Mouse (Mus musculus): ENCODE measurements around the gene Rfx4. TPM values are rescaled to one million over a fixed set of nuclear protein-coding genes. Genes with fewer than 3 reads are reported as not detected.

Rfx4 gene
- total and polyA plus RNA-seq, 2 experiments = 1.8 to 5.1 TPM

DNA sequence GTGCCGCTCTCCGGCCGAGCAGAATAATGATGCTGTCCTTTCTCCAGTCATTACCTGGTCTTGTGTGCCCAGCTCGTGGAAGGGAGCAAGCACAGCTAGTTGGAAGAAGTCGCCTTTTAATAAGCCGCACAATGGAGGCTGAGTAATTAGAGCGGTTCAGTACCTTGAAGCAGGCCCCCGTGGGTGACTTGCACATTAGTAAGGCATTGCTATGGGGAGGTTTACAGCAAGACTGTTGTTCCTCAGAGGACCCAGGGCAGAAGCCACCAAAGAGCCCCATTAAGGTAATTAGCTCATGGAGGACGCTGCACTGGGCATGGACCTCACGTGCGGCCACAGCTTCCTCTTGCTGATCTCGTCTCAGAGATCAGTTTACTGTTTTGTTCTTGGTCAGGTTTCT is 33.2 kb upstream of the Rfx4 start:
- WGBS = 94% methylated on average over 12 of the region's 12 CpGs
- Histone ChIP-seq H3K36me3 (ENCODE audit: control insufficient read depth, insufficient read depth, low read length) (peaks cover 11% of the 10 kb centered on the region; the same call in 1 of the 2 replicates), H3K4me1 (ENCODE audit: control insufficient read depth, insufficient read depth, low read length) (no peaks in the 10 kb centered on the region), H3K79me2 (ENCODE audit: control insufficient read depth, insufficient read depth, low read length) (no peaks in the 10 kb centered on the region), H3K27me3 (ENCODE audit: control insufficient read depth, insufficient read depth, low read length) (no peaks in the 10 kb centered on the region), H3K9ac (ENCODE audit: low read depth, low read length) (no peak overlapping the region), H3K4me3 (ENCODE audit: insufficient read depth, low read depth, low read length) (no peak overlapping the region), H3K27ac (replicated peaks; ENCODE audit: insufficient read depth, low read depth, low read length) (no peak overlapping the region)
- TF ChIP-seq CTCF (IDR thresholded peaks at IDR 0.05; ENCODE audit: low read depth, low read length) = no peak
- TF ChIP-seq POLR2A (IDR thresholded peaks at IDR 0.05; ENCODE audit: extremely low read depth, insufficient read depth, low read length) = no peak
- DNase-seq (ENCODE audit: extremely low read depth, low read depth, low spot score) = no peak

DNA sequence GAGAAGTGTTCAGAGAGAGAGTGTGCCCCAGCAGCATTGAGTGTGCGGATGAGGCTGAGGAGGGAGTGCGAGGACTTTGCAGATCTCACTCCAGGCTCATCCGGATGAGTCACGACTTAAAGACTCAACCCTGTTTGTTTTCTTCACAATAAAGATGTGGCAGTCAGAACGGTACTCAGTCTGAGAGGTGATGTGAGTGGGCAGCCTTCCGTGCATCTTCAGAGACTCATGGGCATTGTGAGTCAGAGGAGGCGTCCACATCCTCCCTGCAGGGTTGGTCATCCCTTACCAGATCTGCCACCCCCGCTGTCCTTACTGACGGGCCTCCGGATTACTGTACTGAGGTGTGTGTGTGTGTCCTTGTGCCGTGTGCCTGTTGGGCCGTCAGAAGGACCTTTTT is 28.9 kb upstream of the Rfx4 start:
- WGBS = 92% methylated on average over 12 of the region's 12 CpGs
- DNase-seq (ENCODE audit: extremely low read depth, low read depth, low spot score) = no peak

DNA sequence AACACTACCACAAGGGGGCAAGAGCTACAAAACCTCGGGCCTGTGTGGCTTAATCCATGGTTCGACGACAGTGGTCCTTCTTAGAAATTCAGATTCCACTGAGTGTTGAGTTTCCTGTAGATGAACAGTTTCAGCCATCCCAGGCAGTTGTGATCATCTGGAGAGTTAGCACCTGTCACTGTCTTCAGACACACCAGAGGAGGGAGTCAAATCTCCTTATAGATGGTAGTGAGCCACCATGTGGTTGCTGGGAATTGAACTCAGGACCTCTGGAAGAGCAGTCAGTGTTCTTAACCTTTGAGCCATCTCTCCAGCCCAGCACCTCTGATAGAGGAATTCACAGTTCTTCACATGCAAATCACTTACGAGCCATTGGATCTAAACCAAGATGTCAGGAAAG is 28.1 kb upstream of the Rfx4 start:
- WGBS = 89% methylated on average over 4 of the region's 4 CpGs

More for the DNA sequence above, 28.9 kb upstream of the Rfx4 start:
- TF ChIP-seq CTCF (IDR thresholded peaks at IDR 0.05; ENCODE audit: low read depth, low read length) (no peak), POLR2A (IDR thresholded peaks at IDR 0.05; ENCODE audit: extremely low read depth, insufficient read depth, low read length) (no peak)
- H3K9ac ChIP-seq (ENCODE audit: low read depth, low read length) = no peak overlapping the region
- no peaks in the 10 kb centered on the region for H3K79me2 ChIP-seq (ENCODE audit: control insufficient read depth, insufficient read depth, low read length)
- H3K27ac ChIP-seq (replicated peaks; ENCODE audit: insufficient read depth, low read depth, low read length) = no peak overlapping the region
- H3K27me3 ChIP-seq (ENCODE audit: control insufficient read depth, insufficient read depth, low read length) = no peaks in the 10 kb centered on the region
- H3K4me3 ChIP-seq (ENCODE audit: insufficient read depth, low read depth, low read length) = no peak overlapping the region
- no peaks in the 10 kb centered on the region for H3K4me1 ChIP-seq (ENCODE audit: control insufficient read depth, insufficient read depth, low read length)
- H3K36me3 ChIP-seq (ENCODE audit: control insufficient read depth, insufficient read depth, low read length) = peaks cover 2% of the 10 kb centered on the region; the same call in 1 of the 2 replicates

DNA sequence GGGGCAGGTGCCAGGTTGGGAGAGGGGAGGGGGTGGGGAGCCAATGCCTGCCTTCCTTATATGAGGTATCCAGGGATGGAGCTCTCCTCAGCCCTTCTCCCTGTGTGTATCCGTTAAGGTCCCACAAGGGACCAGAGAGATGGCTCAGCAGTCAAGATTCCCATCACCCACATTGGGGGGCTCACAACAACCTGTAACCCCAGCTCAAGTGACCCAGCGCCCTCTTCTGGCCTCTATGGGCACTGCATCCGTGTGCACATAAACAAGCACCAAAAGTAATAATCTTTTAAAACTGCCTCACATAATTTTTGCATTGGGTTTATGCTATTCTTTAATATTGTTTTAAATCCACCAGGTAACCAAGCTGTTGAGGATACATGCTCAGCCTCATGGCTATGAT is 25.8 kb upstream of the Rfx4 start:
- Histone ChIP-seq H3K79me2 (ENCODE audit: control insufficient read depth, insufficient read depth, low read length) (no peaks in the 10 kb centered on the region), H3K4me3 (ENCODE audit: insufficient read depth, low read depth, low read length) (no peak overlapping the region), H3K27me3 (ENCODE audit: control insufficient read depth, insufficient read depth, low read length) (no peaks in the 10 kb centered on the region), H3K9ac (ENCODE audit: low read depth, low read length) (no peak overlapping the region), H3K27ac (replicated peaks; ENCODE audit: insufficient read depth, low read depth, low read length) (no peak overlapping the region), H3K36me3 (ENCODE audit: control insufficient read depth, insufficient read depth, low read length) (no peaks in the 10 kb centered on the region; the same call in 1 of the 2 replicates), H3K4me1 (ENCODE audit: control insufficient read depth, insufficient read depth, low read length) (no peaks in the 10 kb centered on the region)
- TF ChIP-seq POLR2A (IDR thresholded peaks at IDR 0.05; ENCODE audit: extremely low read depth, insufficient read depth, low read length) (no peak), CTCF (IDR thresholded peaks at IDR 0.05; ENCODE audit: low read depth, low read length) (peak; percentile 65)
- 81% methylated on average over 3 of the region's 3 CpGs for WGBS
- DNase-seq (ENCODE audit: extremely low read depth, low read depth, low spot score) = no peak

More for the DNA sequence above, 28.1 kb upstream of the Rfx4 start:
- Histone ChIP-seq H3K79me2 (ENCODE audit: control insufficient read depth, insufficient read depth, low read length) (no peaks in the 10 kb centered on the region), H3K36me3 (ENCODE audit: control insufficient read depth, insufficient read depth, low read length) (peaks cover 2% of the 10 kb centered on the region; the same call in 1 of the 2 replicates), H3K4me1 (ENCODE audit: control insufficient read depth, insufficient read depth, low read length) (no peaks in the 10 kb centered on the region), H3K4me3 (ENCODE audit: insufficient read depth, low read depth, low read length) (no peak overlapping the region), H3K27ac (replicated peaks; ENCODE audit: insufficient read depth, low read depth, low read length) (no peak overlapping the region), H3K9ac (ENCODE audit: low read depth, low read length) (no peak overlapping the region), H3K27me3 (ENCODE audit: control insufficient read depth, insufficient read depth, low read length) (no peaks in the 10 kb centered on the region)
- no peak for DNase-seq (ENCODE audit: extremely low read depth, low read depth, low spot score)
- TF ChIP-seq POLR2A (IDR thresholded peaks at IDR 0.05; ENCODE audit: extremely low read depth, insufficient read depth, low read length) (no peak), CTCF (IDR thresholded peaks at IDR 0.05; ENCODE audit: low read depth, low read length) (no peak)

DNA sequence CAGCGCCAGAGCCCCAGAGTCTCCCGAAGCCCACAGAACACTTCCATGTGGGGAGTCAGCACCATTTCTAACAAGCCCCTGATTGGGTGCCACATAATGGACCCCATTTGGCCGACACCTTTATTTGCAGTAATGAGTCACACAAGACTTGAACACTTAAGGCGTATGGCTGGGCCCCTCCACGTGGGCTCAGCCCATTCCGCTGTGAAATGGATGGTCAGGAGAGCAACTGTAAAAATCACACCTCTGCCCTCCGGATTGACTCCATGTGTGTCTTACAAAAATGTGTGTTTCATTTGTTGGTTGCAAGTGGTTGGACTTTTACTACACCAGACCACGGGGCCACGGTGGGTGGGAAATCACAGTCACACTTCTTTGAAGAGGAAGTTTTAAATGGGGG is 24.9 kb upstream of the Rfx4 start:
- Histone ChIP-seq H3K27ac (replicated peaks; ENCODE audit: insufficient read depth, low read depth, low read length) (no peak overlapping the region), H3K4me1 (ENCODE audit: control insufficient read depth, insufficient read depth, low read length) (no peaks in the 10 kb centered on the region), H3K79me2 (ENCODE audit: control insufficient read depth, insufficient read depth, low read length) (no peaks in the 10 kb centered on the region), H3K36me3 (ENCODE audit: control insufficient read depth, insufficient read depth, low read length) (no peaks in the 10 kb centered on the region), H3K27me3 (ENCODE audit: control insufficient read depth, insufficient read depth, low read length) (no peaks in the 10 kb centered on the region), H3K4me3 (ENCODE audit: insufficient read depth, low read depth, low read length) (no peak overlapping the region), H3K9ac (ENCODE audit: low read depth, low read length) (no peak overlapping the region)
- no peak for TF ChIP-seq POLR2A (IDR thresholded peaks at IDR 0.05; ENCODE audit: extremely low read depth, insufficient read depth, low read length)
- TF ChIP-seq CTCF (IDR thresholded peaks at IDR 0.05; ENCODE audit: low read depth, low read length) = no peak
- DNase-seq (ENCODE audit: extremely low read depth, low read depth, low spot score) = no peak
- WGBS = 94% methylated on average over 9 of the region's 9 CpGs

DNA sequence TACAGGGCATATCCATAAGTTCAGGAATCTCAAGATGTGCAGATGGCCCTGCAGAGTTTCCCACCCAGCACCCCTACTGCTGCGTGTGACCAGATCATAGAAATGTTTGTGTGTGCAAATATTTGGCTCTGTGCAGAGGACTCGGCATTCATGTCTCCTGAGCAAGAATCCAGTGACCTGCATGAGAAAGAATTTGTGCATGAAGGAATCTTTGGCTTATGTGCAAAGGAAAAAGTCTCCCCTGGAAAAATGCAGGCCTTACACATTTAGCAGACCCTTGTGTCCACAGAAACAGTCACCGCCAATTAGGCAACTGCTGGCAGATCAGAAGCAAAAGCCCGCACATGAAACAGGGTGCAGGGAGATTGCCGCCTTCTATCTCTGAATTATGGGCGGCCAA is 22.4 kb upstream of the Rfx4 start:
- H3K36me3 ChIP-seq (ENCODE audit: control insufficient read depth, insufficient read depth, low read length) = no peaks in the 10 kb centered on the region
- no peak overlapping the region for H3K4me3 ChIP-seq (ENCODE audit: insufficient read depth, low read depth, low read length)
- H3K9ac ChIP-seq (ENCODE audit: low read depth, low read length) = no peak overlapping the region
- TF ChIP-seq CTCF (IDR thresholded peaks at IDR 0.05; ENCODE audit: low read depth, low read length) = no peak
- no peak for TF ChIP-seq POLR2A (IDR thresholded peaks at IDR 0.05; ENCODE audit: extremely low read depth, insufficient read depth, low read length)
- H3K79me2 ChIP-seq (ENCODE audit: control insufficient read depth, insufficient read depth, low read length) = no peaks in the 10 kb centered on the region
- H3K4me1 ChIP-seq (ENCODE audit: control insufficient read depth, insufficient read depth, low read length) = no peaks in the 10 kb centered on the region
- 73% methylated on average over 6 of the region's 6 CpGs for WGBS
- DNase-seq (ENCODE audit: extremely low read depth, low read depth, low spot score) = no peak
- H3K27ac ChIP-seq (replicated peaks; ENCODE audit: insufficient read depth, low read depth, low read length) = no peak overlapping the region
- no peaks in the 10 kb centered on the region for H3K27me3 ChIP-seq (ENCODE audit: control insufficient read depth, insufficient read depth, low read length)

Data from liver, adult 2 months (tissue).